Mouse (Mus musculus): ENCODE results near the gene Gramd4. TPM values are rescaled to one million over a fixed set of nuclear protein-coding genes. Genes with fewer than 3 reads are reported as not detected.
A peak's percentile ranks its signal among the peaks of the same experiment; 100 is the strongest.

Gramd4 gene
- polyA plus RNA-seq, 1 experiment from 2014 or later = 11.7 TPM

- no peak for ATAC-seq (ENCODE audit: insufficient read depth, low FRiP score, low TSS enrichment)
- 0 out of 2 replicates have a peak overlapping the region, but pooled peaks have one; percentile 20 for H3K27ac ChIP-seq (ENCODE audit: low read depth, low read length)
- H3K4me2 ChIP-seq (ENCODE audit: low read depth) = no peak overlapping the region
- H3K9me3 ChIP-seq (ENCODE audit: control insufficient read depth, low read length) = no peaks in the 10 kb centered on the region
- WGBS = 47% methylated on average over 14 of the region's 14 CpGs
- H3K36me3 ChIP-seq (ENCODE audit: control insufficient read depth, insufficient read depth, low read length) = no peaks in the 10 kb centered on the region
- peaks cover 38% of the 10 kb centered on the region for H3K4me1 ChIP-seq (ENCODE audit: control insufficient read depth, insufficient read depth, low read length)
- peak overlapping the region; percentile 28; the same call in 1 of the 2 replicates for H3K9ac ChIP-seq (ENCODE audit: low read length)
- DNase-seq (ENCODE audit: low spot score) = peak; percentile 30
- H3K4me3 ChIP-seq (ENCODE audit: low read depth, low read length) = no peak overlapping the region
- H3K27me3 ChIP-seq (ENCODE audit: control insufficient read depth, insufficient read depth, low read length) = no peaks in the 10 kb centered on the region
These were observed 30.2 kb downstream of the Gramd4 start for GRCm38 (mm10) chr15:86087591-86088149.

GRCm38 (mm10) chr15:86088266-86088790 is 30.8 kb downstream of the Gramd4 start:
- DNase-seq (ENCODE audit: low spot score) (no peak), ATAC-seq (ENCODE audit: insufficient read depth, low FRiP score, low TSS enrichment) (no peak)
- peaks cover 38% of the 10 kb centered on the region for H3K4me1 ChIP-seq (ENCODE audit: control insufficient read depth, insufficient read depth, low read length)
- no peaks in the 10 kb centered on the region for H3K27me3 ChIP-seq (ENCODE audit: control insufficient read depth, insufficient read depth, low read length)
- no peaks in the 10 kb centered on the region for H3K36me3 ChIP-seq (ENCODE audit: control insufficient read depth, insufficient read depth, low read length)
- no peak overlapping the region for H3K27ac ChIP-seq (ENCODE audit: low read depth, low read length)
- H3K4me2 ChIP-seq (ENCODE audit: low read depth) = no peak overlapping the region
- H3K4me3 ChIP-seq (ENCODE audit: low read depth, low read length) = no peak overlapping the region
- no peaks in the 10 kb centered on the region for H3K9me3 ChIP-seq (ENCODE audit: control insufficient read depth, low read length)
- no peak overlapping the region for H3K9ac ChIP-seq (ENCODE audit: low read length)
- WGBS = 92% methylated on average over 11 of the region's 11 CpGs

- WGBS = 80% methylated on average over 13 of the region's 13 CpGs
- ATAC-seq (ENCODE audit: insufficient read depth, low FRiP score, low TSS enrichment) (no peak), DNase-seq (ENCODE audit: low spot score) (no peak)
- no peak overlapping the region; the same call in 1 of the 2 replicates for H3K27ac ChIP-seq (ENCODE audit: low read depth, low read length)
- no peak overlapping the region for H3K9ac ChIP-seq (ENCODE audit: low read length)
- H3K36me3 ChIP-seq (ENCODE audit: control insufficient read depth, insufficient read depth, low read length) = no peaks in the 10 kb centered on the region
- H3K4me1 ChIP-seq (ENCODE audit: control insufficient read depth, insufficient read depth, low read length) = peaks cover 38% of the 10 kb centered on the region
- H3K27me3 ChIP-seq (ENCODE audit: control insufficient read depth, insufficient read depth, low read length) = no peaks in the 10 kb centered on the region
- no peaks in the 10 kb centered on the region for H3K9me3 ChIP-seq (ENCODE audit: control insufficient read depth, low read length)
- H3K4me2 ChIP-seq (ENCODE audit: low read depth) = no peak overlapping the region
- no peak overlapping the region for H3K4me3 ChIP-seq (ENCODE audit: low read depth, low read length)
These were observed 31.7 kb downstream of the Gramd4 start for GRCm38 (mm10) chr15:86089091-86089744.

- Histone ChIP-seq H3K4me2 (ENCODE audit: low read depth) (no peak overlapping the region), H3K9ac (ENCODE audit: low read length) (peak overlapping the region; percentile 11; the same call in 1 of the 2 replicates), H3K9me3 (ENCODE audit: control insufficient read depth, low read length) (no peaks in the 10 kb centered on the region), H3K4me3 (ENCODE audit: low read depth, low read length) (no peak overlapping the region), H3K27ac (ENCODE audit: low read depth, low read length) (peak overlapping the region; percentile 64), H3K27me3 (ENCODE audit: control insufficient read depth, insufficient read depth, low read length) (no peaks in the 10 kb centered on the region), H3K4me1 (ENCODE audit: control insufficient read depth, insufficient read depth, low read length) (peaks cover 38% of the 10 kb centered on the region), H3K36me3 (ENCODE audit: control insufficient read depth, insufficient read depth, low read length) (no peaks in the 10 kb centered on the region)
- ATAC-seq (ENCODE audit: insufficient read depth, low FRiP score, low TSS enrichment) = no peak
- WGBS = 31% methylated on average over 11 of the region's 11 CpGs
- DNase-seq (ENCODE audit: low spot score) = peak; percentile 42
These were observed 32.6 kb downstream of the Gramd4 start for GRCm38 (mm10) chr15:86089991-86090529.

GRCm38 (mm10) chr15:86090578-86090977 is 33.1 kb downstream of the Gramd4 start:
- 85% methylated on average over 8 of the region's 8 CpGs for WGBS
- Histone ChIP-seq H3K9me3 (ENCODE audit: control insufficient read depth, low read length) (no peaks in the 10 kb centered on the region), H3K27me3 (ENCODE audit: control insufficient read depth, insufficient read depth, low read length) (no peaks in the 10 kb centered on the region), H3K27ac (ENCODE audit: low read depth, low read length) (peak overlapping the region; percentile 64), H3K4me1 (ENCODE audit: control insufficient read depth, insufficient read depth, low read length) (peaks cover 35% of the 10 kb centered on the region), H3K9ac (ENCODE audit: low read length) (no peak overlapping the region), H3K4me2 (ENCODE audit: low read depth) (no peak overlapping the region), H3K36me3 (ENCODE audit: control insufficient read depth, insufficient read depth, low read length) (no peaks in the 10 kb centered on the region), H3K4me3 (ENCODE audit: low read depth, low read length) (no peak overlapping the region)
- DNase-seq (ENCODE audit: low spot score) = no peak
- ATAC-seq (ENCODE audit: insufficient read depth, low FRiP score, low TSS enrichment) = no peak

GRCm38 (mm10) chr15:86091201-86091997 is 33.9 kb downstream of the Gramd4 start:
- H3K4me3 ChIP-seq (ENCODE audit: low read depth, low read length) = no peak overlapping the region
- 92% methylated on average over 23 of the region's 23 CpGs for WGBS
- H3K27ac ChIP-seq (ENCODE audit: low read depth, low read length) = no peak overlapping the region
- no peaks in the 10 kb centered on the region for H3K27me3 ChIP-seq (ENCODE audit: control insufficient read depth, insufficient read depth, low read length)
- peaks cover 29% of the 10 kb centered on the region for H3K4me1 ChIP-seq (ENCODE audit: control insufficient read depth, insufficient read depth, low read length)
- H3K9me3 ChIP-seq (ENCODE audit: control insufficient read depth, low read length) = no peaks in the 10 kb centered on the region
- DNase-seq (ENCODE audit: low spot score) (no peak), ATAC-seq (ENCODE audit: insufficient read depth, low FRiP score, low TSS enrichment) (no peak)
- H3K4me2 ChIP-seq (ENCODE audit: low read depth) = no peak overlapping the region
- no peaks in the 10 kb centered on the region for H3K36me3 ChIP-seq (ENCODE audit: control insufficient read depth, insufficient read depth, low read length)
- H3K9ac ChIP-seq (ENCODE audit: low read length) = no peak overlapping the region

- Histone ChIP-seq H3K27ac (ENCODE audit: low read depth, low read length) (no peak overlapping the region), H3K4me3 (ENCODE audit: low read depth, low read length) (no peak overlapping the region), H3K4me1 (ENCODE audit: control insufficient read depth, insufficient read depth, low read length) (peaks cover 21% of the 10 kb centered on the region), H3K36me3 (ENCODE audit: control insufficient read depth, insufficient read depth, low read length) (no peaks in the 10 kb centered on the region), H3K9ac (ENCODE audit: low read length) (no peak overlapping the region), H3K27me3 (ENCODE audit: control insufficient read depth, insufficient read depth, low read length) (no peaks in the 10 kb centered on the region), H3K4me2 (ENCODE audit: low read depth) (no peak overlapping the region), H3K9me3 (ENCODE audit: control insufficient read depth, low read length) (no peaks in the 10 kb centered on the region)
- DNase-seq (ENCODE audit: low spot score) (no peak), ATAC-seq (ENCODE audit: insufficient read depth, low FRiP score, low TSS enrichment) (no peak)
- WGBS = 93% methylated on average over 12 of the region's 12 CpGs
These were observed 34.6 kb downstream of the Gramd4 start for GRCm38 (mm10) chr15:86091998-86092670.

- Histone ChIP-seq H3K36me3 (ENCODE audit: control insufficient read depth, insufficient read depth, low read length) (no peaks in the 10 kb centered on the region), H3K27me3 (ENCODE audit: control insufficient read depth, insufficient read depth, low read length) (no peaks in the 10 kb centered on the region), H3K9me3 (ENCODE audit: control insufficient read depth, low read length) (no peaks in the 10 kb centered on the region), H3K4me2 (ENCODE audit: low read depth) (no peak overlapping the region), H3K9ac (ENCODE audit: low read length) (no peak overlapping the region), H3K4me3 (ENCODE audit: low read depth, low read length) (no peak overlapping the region), H3K4me1 (ENCODE audit: control insufficient read depth, insufficient read depth, low read length) (peaks cover 16% of the 10 kb centered on the region), H3K27ac (ENCODE audit: low read depth, low read length) (no peak overlapping the region)
- 100% methylated on average over 1 of the region's 1 CpGs for WGBS
- DNase-seq (ENCODE audit: low spot score) (no peak), ATAC-seq (ENCODE audit: insufficient read depth, low FRiP score, low TSS enrichment) (no peak)
These were observed 35.7 kb downstream of the Gramd4 start for GRCm38 (mm10) chr15:86093236-86093635.

Measured in neural tube, embryonic 11.5 days (tissue).